Mouse (Mus musculus) hindbrain, embryonic 12.5 days (tissue): Measurements from ENCODE around the gene Olfr641. TPM values are rescaled to one million over a fixed set of nuclear protein-coding genes. Genes with fewer than 3 reads are reported as not detected.

ENCODE experiments used
- ATAC-seq: fragments of 200-750 bp; cut with Nextera tagmentation; 2 replicates; pipeline ENCODE4 v1.8.0; 2017; ENCODE audit warnings: moderate TSS enrichment; ENCODE audit not compliant: low FRiP score
- H3K27ac ChIP-seq: fragments of 300-500 bp; sonication (generic); 2 replicates; pipeline ENCODE4 v1.5.1; 2016; ENCODE audit warnings: mild to moderate bottlenecking
- H3K27me3 ChIP-seq: fragments of 300-500 bp; sonication (generic); 2 replicates; pipeline ENCODE4 v1.6.1; 2016; ENCODE audit warnings: mild to moderate bottlenecking
- H3K36me3 ChIP-seq: fragments of 300-500 bp; sonication (generic); 2 replicates; pipeline ENCODE4 v1.6.1; 2016; ENCODE audit warnings: mild to moderate bottlenecking
- H3K4me1 ChIP-seq: fragments of 300-500 bp; sonication (generic); 2 replicates; pipeline ENCODE4 v1.6.1; 2016
- H3K4me2 ChIP-seq: fragments of 300-500 bp; sonication (generic); replicated peaks from 2 replicates; pipeline ENCODE4 v1.6.1; 2016; ENCODE audit warnings: mild to moderate bottlenecking
- H3K4me3 ChIP-seq: fragments of 300-500 bp; sonication (generic); 2 replicates; pipeline ENCODE4 v1.5.1; 2016; ENCODE audit warnings: mild to moderate bottlenecking
- H3K9ac ChIP-seq: fragments of 300-500 bp; sonication (generic); 2 replicates; pipeline ENCODE4 v1.6.1; 2016; ENCODE audit warnings: mild to moderate bottlenecking, moderate library complexity
- H3K9me3 ChIP-seq: fragments of 300-500 bp; sonication (generic); replicated peaks from 2 replicates; pipeline ENCODE4 v1.6.1; 2016; ENCODE audit warnings: mild to moderate bottlenecking
- WGBS: fragments of 180-500 bp; shearing (Covaris S2); methylation state at CpG from one replicate; pipeline ENCODE4 v1.1.7; 2016; 5-methylcytosine and 5-hydroxymethylcytosine counted together
- polyA plus RNA-seq: library from polyadenylated mRNA; unstranded; fragments of >200 nt; fragmentation: Nextera tagmentation; extraction: Ambion mirVana; gene quantifications from 2 replicates; pipeline ENCODE4 v1.2.1, GENCODE M21; 2016

Olfr641 gene
- not detected in 2 replicates for polyA plus RNA-seq

DNA sequence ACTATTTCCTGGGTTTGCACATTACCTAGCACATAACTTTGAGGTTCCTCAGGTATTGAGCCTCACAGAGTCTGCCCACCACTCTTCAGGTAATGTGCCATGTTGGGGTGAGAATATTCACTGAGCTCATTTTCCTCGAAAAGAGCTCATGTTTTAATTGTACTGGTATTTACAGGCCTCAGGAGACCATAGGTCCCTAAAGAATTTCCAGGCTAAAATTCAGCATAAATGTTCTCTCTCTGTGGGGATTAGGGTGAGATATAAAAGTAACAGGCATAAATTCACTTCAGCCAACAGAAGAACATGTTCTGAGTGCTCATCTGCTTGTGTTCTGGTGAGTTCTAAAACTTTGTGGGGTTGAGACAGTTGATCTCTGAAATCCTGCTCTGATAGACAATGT, at the start of gene Olfr641:
Olfr641 (plus strand) TSS at position 301 of the 400 bp plus-strand sequence.
- WGBS, result 65% methylated on average over 1 of the region's 1 CpGs
- Histone ChIP-seq H3K4me1 (no peaks in the 10 kb centered on the region), H3K27me3 (no peaks in the 10 kb centered on the region), H3K36me3 (no peaks in the 10 kb centered on the region), H3K9ac (no peak within 1 kb of the TSS), H3K9me3 (0 out of 2 replicates have a peak, but pooled peaks cover 5% of the 10 kb centered on the region), H3K4me3 (no peak within 1 kb of the TSS), H3K4me2 (no peak within 1 kb of the TSS), H3K27ac (no peak within 1 kb of the TSS)
- no peak for ATAC-seq

DNA sequence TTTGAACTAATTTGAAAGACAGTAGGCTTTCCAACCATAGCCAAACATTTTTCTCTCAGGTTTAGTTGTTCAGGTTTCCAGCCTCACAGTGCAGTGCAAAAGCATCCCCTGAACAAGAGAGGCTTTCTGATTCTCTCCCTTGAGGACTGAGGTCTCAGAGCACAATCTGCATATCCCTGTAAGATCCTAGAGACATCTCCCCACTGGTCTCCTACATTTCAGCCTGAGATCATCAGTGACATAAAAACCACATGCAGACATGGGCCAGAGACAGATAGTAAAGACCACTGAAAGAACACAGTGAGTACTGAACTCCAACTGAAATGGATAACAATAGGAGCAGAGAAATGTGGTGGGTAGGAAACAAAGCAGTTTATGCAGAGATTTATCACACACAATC, 36.8 kb upstream of the Olfr641 start, which contains the start of gene Olfr638:
Olfr638 (plus strand) TSS at position 301 of the 400 bp plus-strand sequence.
- Histone ChIP-seq H3K36me3 (no peaks in the 10 kb centered on the region), H3K4me2 (no peak within 1 kb of the TSS), H3K4me3 (no peak within 1 kb of the TSS), H3K9ac (no peak within 1 kb of the TSS), H3K4me1 (no peaks in the 10 kb centered on the region), H3K27ac (no peak within 1 kb of the TSS), H3K9me3 (no peaks in the 10 kb centered on the region), H3K27me3 (no peaks in the 10 kb centered on the region)
- ATAC-seq, result no peak

DNA sequence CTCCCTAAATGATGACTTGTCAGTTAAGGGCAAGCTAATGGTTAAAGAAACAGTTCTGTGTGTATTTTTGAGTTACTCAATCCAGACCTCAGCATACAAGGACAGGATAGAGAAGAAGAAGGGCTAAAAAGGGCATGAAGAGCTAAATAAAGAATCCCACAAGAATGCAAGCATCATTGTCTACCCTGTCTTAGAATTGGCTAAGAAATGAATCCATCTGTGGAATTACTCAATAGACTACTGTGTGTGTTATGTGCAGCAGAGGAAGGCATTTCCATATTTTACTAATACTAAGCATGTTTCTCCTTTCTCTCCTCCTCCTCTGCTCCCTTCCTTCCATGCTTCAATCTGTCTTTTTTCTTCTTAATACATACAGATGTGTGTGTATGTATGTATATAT, 36.1 kb upstream of the Olfr641 start:
- H3K4me3 ChIP-seq, result no peak overlapping the region

DNA sequence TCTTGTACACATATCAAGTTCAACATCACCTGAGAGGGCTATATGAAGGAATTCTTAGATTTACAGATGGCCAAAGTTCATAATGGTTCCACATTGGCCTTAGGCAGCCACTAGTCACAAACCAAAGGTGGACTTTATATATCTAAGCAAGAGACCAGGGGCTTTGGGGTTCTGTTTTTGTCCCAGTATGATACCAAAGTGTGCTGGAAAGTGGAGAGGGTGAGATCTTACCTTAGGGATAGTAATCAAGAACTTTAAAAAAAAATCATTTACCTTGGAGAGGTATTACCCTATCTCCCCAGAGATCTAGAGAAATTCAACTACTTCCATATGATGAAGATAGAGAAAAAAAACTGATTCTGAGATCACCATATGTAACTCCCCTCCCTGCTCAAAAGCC, 18.0 kb upstream of the Olfr641 start, which contains the start of gene Olfr639:
Olfr639 (minus strand) TSS at position 101 of the 400 bp plus-strand sequence.
- H3K4me3 ChIP-seq, result no peak within 1 kb of the TSS
- H3K4me2 ChIP-seq, result no peak within 1 kb of the TSS
- ATAC-seq, result no peak
- H3K9ac ChIP-seq, result no peak within 1 kb of the TSS
- H3K9me3 ChIP-seq, result no peaks in the 10 kb centered on the region
- no peak within 1 kb of the TSS for H3K27ac ChIP-seq
- no peaks in the 10 kb centered on the region for H3K4me1 ChIP-seq
- H3K27me3 ChIP-seq, result no peaks in the 10 kb centered on the region
- no peaks in the 10 kb centered on the region for H3K36me3 ChIP-seq

More for the DNA sequence above, 36.1 kb upstream of the Olfr641 start:
- H3K27ac ChIP-seq, result no peak overlapping the region
- H3K4me1 ChIP-seq, result no peaks in the 10 kb centered on the region
- no peaks in the 10 kb centered on the region for H3K9me3 ChIP-seq
- no peak for ATAC-seq
- no peaks in the 10 kb centered on the region for H3K36me3 ChIP-seq
- H3K4me2 ChIP-seq, result no peak overlapping the region
- no peaks in the 10 kb centered on the region for H3K27me3 ChIP-seq
- no peak overlapping the region for H3K9ac ChIP-seq

DNA sequence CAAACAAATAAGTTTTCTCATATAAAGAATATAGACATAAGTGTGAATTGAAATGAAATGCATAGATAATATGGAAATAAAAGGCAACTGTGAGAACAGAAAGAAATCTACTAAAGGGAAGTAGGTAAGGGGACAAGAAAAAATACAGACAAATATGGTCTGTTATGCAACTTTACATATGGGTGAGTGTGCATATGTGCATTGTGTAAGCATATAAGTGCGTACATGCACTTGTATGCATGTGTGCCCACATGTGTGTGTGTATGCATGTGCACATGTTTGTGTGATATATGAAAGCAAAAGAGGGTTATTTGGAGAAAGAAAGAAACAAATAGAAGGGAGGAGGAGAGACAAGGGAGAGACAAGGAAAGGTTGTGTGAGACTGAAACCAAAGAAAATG, 16.3 kb upstream of the Olfr641 start:
- no peaks in the 10 kb centered on the region for H3K27me3 ChIP-seq
- H3K4me2 ChIP-seq, result no peak overlapping the region
- no peak overlapping the region for H3K27ac ChIP-seq
- no peaks in the 10 kb centered on the region for H3K4me1 ChIP-seq
- no peak overlapping the region for H3K4me3 ChIP-seq
- no peaks in the 10 kb centered on the region for H3K36me3 ChIP-seq
- 86% methylated on average over 1 of the region's 1 CpGs for WGBS
- H3K9me3 ChIP-seq, result no peaks in the 10 kb centered on the region
- no peak for ATAC-seq
- no peak overlapping the region for H3K9ac ChIP-seq

DNA sequence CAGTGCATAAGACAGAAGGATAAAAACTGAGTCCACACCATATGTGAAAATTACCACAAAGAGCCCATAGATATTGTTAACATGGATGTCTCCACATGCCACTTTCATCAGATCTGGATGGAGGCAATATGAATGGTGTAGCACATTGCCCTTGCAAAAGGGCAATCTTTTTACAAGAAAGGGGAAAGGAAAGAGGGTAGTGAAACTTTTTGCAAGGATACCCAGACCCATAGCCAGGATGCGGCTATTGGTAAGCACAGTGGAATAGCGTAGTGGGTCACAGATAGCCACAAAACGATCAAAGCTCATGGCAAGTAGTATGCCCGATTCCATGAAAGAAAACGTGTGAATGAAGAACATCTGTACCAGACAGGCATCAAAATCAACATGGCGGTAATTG, 13.6 kb upstream of the Olfr641 start:
- H3K9me3 ChIP-seq, result no peaks in the 10 kb centered on the region
- ATAC-seq, result no peak
- H3K9ac ChIP-seq, result no peak overlapping the region
- no peaks in the 10 kb centered on the region for H3K36me3 ChIP-seq
- no peaks in the 10 kb centered on the region for H3K27me3 ChIP-seq
- WGBS, result 97% methylated on average over 6 of the region's 6 CpGs
- H3K27ac ChIP-seq, result no peak overlapping the region
- no peak overlapping the region for H3K4me2 ChIP-seq
- H3K4me3 ChIP-seq, result no peak overlapping the region
- no peaks in the 10 kb centered on the region for H3K4me1 ChIP-seq

DNA sequence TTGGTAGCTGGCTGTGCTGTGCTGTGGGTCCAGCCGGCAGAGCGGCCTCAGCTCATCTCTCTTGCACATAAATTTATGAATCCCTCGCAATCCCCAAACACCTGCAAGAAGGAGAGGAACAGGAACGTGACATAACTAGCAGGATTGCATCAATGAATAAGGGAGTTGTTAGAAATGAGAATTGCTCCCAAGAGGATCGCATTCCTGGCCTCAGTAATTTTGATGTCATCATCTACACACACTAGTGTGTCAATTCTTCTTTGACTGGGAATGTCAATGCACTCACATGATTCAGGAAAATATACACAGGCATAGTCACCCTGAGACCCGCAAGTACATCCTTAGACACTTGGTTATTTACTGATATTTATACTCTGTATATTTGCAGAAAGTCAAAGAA, 9.8 kb upstream of the Olfr641 start, which contains the start of gene Olfr640:
Olfr640 (minus strand) TSS at position 101 of the 400 bp plus-strand sequence.
- no peak for ATAC-seq
- H3K27me3 ChIP-seq, result no peaks in the 10 kb centered on the region
- no peaks in the 10 kb centered on the region for H3K4me1 ChIP-seq
- H3K9ac ChIP-seq, result no peak within 1 kb of the TSS
- 88% methylated on average over 6 of the region's 6 CpGs for WGBS
- no peak within 1 kb of the TSS for H3K4me2 ChIP-seq
- no peaks in the 10 kb centered on the region for H3K36me3 ChIP-seq
- no peak within 1 kb of the TSS for H3K27ac ChIP-seq
- H3K9me3 ChIP-seq, result no peaks in the 10 kb centered on the region
- no peak within 1 kb of the TSS for H3K4me3 ChIP-seq

DNA sequence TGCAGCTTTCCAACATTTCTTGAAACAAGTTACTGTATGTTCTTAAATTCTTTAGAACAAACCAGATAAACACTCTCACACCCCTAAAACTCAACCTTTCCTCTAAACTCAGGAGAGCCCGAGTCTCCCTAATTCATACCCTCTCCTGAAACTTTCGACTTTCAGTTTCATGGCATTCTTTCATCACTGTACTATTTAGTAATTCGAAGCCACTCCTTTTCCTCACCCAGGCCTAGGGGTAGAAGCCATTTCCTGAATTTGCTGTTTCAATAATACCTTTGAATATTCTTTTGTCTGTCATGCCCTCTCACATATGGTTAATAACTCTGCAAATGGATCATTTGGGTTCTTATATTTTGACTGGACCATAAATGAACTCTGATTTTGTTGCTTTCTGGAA, 8.3 kb upstream of the Olfr641 start:
- H3K9me3 ChIP-seq, result no peaks in the 10 kb centered on the region
- 83% methylated on average over 3 of the region's 3 CpGs for WGBS
- no peak overlapping the region for H3K9ac ChIP-seq
- no peak overlapping the region for H3K4me3 ChIP-seq
- no peak overlapping the region for H3K27ac ChIP-seq
- no peaks in the 10 kb centered on the region for H3K4me1 ChIP-seq
- H3K36me3 ChIP-seq, result no peaks in the 10 kb centered on the region
- H3K4me2 ChIP-seq, result no peak overlapping the region
- ATAC-seq, result no peak
- H3K27me3 ChIP-seq, result no peaks in the 10 kb centered on the region

DNA sequence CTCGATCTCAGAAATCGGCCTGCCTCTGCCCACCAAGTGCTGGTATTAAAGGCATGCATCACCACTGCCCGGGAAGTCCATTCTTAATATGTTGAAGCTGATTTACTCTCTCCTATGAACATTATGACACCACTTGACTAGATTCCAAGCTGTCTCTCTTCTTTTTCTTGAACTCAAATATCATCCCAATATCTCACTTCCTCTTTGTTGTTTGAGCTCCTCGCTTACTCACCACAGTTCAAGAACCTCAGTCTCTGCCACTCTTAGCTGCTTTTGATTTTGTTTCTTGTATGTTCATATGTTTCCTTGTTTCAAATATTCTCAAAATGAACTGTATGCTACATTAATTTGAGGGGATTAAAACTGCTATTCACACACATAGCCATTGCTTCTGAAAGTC, 15.5 kb downstream of the Olfr641 start:
- Histone ChIP-seq H3K27ac (no peak overlapping the region), H3K9ac (no peak overlapping the region), H3K4me2 (no peak overlapping the region), H3K27me3 (no peaks in the 10 kb centered on the region), H3K36me3 (no peaks in the 10 kb centered on the region), H3K4me3 (no peak overlapping the region), H3K4me1 (no peaks in the 10 kb centered on the region), H3K9me3 (no peaks in the 10 kb centered on the region)
- WGBS, result 93% methylated on average over 4 of the region's 4 CpGs
- no peak for ATAC-seq

DNA sequence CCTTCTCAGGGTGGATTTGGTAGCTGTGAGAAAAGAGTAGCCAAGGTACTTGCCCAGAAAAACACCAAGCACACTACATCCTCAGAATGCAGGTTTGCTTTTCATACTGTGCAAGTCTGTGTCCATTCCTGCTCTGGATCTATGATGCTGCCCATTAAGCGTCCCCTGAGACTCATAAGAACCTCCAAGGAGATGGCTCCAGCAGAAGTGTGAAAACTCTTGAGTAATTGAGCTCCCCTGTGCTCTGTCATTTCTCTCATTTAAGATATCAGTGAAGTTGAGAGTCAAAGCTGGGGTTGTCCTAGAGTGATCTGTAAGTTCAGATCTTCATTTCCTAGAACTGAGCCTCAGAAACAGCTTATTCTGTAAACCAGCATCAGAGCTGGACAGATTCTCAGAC, 17.3 kb downstream of the Olfr641 start, which contains the start of gene Olfr642:
Olfr642 (minus strand) TSS at position 101 of the 400 bp plus-strand sequence.
- 71% methylated on average over 1 of the region's 1 CpGs for WGBS
- H3K9ac ChIP-seq, result no peak within 1 kb of the TSS
- no peaks in the 10 kb centered on the region for H3K27me3 ChIP-seq

DNA sequence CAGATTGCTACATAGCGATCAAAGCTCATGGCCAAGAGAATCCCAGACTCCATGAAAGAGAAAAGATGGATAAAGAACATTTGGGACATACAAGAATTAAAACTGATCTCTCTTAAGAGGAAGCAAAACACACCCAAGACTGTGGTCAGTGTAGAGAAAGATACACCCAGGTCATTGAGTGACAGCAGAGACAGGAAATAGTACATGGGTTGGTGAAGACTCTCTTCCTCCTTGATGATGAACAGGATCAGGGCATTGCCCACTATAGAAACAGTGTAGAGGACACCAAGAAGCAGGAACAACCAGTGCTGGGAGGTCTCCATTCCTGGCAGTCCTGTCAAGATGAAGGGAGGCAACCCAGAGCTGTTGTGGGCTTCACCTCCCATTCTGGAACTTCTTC, 24.0 kb downstream of the Olfr641 start:
- Histone ChIP-seq H3K36me3 (no peaks in the 10 kb centered on the region), H3K27me3 (no peaks in the 10 kb centered on the region), H3K9ac (no peak overlapping the region), H3K4me2 (no peak overlapping the region), H3K4me1 (no peaks in the 10 kb centered on the region), H3K27ac (no peak overlapping the region), H3K9me3 (no peaks in the 10 kb centered on the region), H3K4me3 (no peak overlapping the region)
- no peak for ATAC-seq
- WGBS, result 92% methylated on average over 1 of the region's 1 CpGs

More for the DNA sequence above, 17.3 kb downstream of the Olfr641 start, which contains the start of gene Olfr642:
- no peak within 1 kb of the TSS for H3K4me3 ChIP-seq
- no peaks in the 10 kb centered on the region for H3K9me3 ChIP-seq
- ATAC-seq, result no peak
- no peak within 1 kb of the TSS for H3K27ac ChIP-seq
- H3K36me3 ChIP-seq, result no peaks in the 10 kb centered on the region
- no peak within 1 kb of the TSS for H3K4me2 ChIP-seq
- no peaks in the 10 kb centered on the region for H3K4me1 ChIP-seq

DNA sequence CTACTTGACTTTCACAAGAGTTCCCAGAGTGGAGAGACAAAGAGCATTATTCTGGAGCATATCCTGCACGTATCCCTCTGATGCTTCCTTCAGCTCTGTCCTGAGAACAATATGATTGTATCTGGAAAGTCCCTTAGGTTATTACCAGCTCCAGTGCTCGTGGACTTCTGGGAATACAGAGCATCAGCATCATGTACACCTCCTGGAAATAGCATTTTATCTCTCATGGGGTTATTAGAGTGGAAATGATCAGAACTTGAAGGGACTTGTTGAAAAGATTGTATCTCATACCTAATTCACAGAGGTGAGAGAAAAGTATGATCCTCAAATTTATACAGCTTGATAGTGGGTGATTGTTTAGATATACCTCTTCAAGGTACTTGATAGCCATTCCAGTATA, 26.1 kb downstream of the Olfr641 start, which contains the start of gene 4930516K23Rik:
4930516K23Rik (minus strand) TSS at position 101 of the 400 bp plus-strand sequence.
- no peak for ATAC-seq
- no peaks in the 10 kb centered on the region for H3K27me3 ChIP-seq
- H3K4me1 ChIP-seq, result no peaks in the 10 kb centered on the region
- no peaks in the 10 kb centered on the region for H3K36me3 ChIP-seq
- 55% methylated on average over 2 of the region's 2 CpGs for WGBS
- no peak within 1 kb of the TSS for H3K27ac ChIP-seq
- H3K9ac ChIP-seq, result no peak within 1 kb of the TSS
- H3K9me3 ChIP-seq, result no peaks in the 10 kb centered on the region
- no peak within 1 kb of the TSS for H3K4me2 ChIP-seq
- H3K4me3 ChIP-seq, result no peak within 1 kb of the TSS

DNA sequence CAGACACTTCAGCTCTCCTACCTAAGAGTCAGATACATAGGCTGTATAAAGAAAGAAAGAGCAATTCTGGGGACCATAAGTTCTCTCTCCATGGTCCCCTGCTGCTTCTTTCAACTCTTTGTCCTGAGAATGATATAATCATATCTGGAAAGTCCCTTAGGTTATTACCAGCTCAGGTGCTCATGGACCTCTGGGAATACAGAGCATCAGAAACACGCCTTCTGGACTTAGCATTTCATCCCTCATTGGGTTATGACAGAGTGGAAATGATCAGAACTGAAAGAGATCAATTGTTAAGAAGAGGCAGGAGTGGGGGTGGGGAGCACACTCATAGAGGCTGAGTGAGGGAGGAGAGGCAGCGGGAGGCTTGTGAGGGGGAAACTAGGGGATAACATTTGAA, 36.5 kb downstream of the Olfr641 start, which contains the start of gene Olfr644:
Olfr644 (minus strand) TSS at position 101 of the 400 bp plus-strand sequence.
- Histone ChIP-seq H3K9ac (no peak within 1 kb of the TSS), H3K27ac (no peak within 1 kb of the TSS), H3K4me3 (no peak within 1 kb of the TSS), H3K36me3 (no peaks in the 10 kb centered on the region), H3K4me1 (no peaks in the 10 kb centered on the region), H3K4me2 (no peak within 1 kb of the TSS), H3K27me3 (no peaks in the 10 kb centered on the region), H3K9me3 (no peaks in the 10 kb centered on the region)
- no peak for ATAC-seq
- whole genome bisulfite sequencing, result 63% methylated on average over 2 of the region's 2 CpGs
